Mouse (Mus musculus): ENCODE measurements around the gene Ttc21a.

Gene Ttc21a

DNA sequence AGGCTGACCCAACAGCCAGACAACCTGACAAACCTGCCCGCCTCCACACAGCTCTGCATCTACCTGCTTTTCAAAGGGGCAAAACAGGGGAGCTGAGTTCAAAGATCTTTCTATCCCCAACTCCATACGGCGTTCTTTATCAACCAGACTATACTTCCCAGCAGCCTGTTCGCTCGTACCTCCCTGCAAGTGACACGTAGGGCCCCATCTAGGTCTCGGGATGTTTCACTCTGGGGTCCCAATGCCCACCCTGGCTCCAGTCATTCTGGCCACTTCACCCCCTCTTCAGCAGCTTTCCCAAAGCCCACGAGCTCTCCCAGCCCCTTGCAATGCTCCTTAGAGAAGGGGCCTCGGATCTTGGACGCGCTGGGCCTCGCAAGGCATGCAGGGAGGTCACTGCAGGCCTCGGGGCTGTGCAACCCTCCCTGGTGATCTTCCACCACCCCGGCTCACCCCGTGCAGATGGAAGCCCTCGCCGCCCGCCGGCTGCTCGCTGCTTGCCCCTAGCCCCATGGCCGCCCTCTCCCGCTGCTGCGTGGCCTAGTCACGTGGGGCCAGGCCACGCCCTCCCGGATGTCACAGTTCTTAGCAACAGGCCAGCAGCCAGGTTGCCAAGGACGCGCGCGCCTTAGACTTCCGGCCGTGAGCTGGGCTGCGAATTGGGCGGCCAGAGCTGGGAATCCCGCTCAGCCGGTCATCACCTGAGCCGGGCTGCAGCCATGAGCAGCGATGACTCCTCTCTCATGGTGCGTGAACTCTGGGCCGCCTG is at the start of gene Ttc21a, which contains the start of gene Gorasp1:
Gene Ttc21a (plus strand): TSS at position 602 of the 769 bp plus-strand sequence.
Gene Gorasp1 (minus strand): TSS at position 561 of the 769 bp plus-strand sequence.
- peak; percentile 87 to 92 for DNase-seq (ENCODE audit: low spot score in 2 of 2)

DNA sequence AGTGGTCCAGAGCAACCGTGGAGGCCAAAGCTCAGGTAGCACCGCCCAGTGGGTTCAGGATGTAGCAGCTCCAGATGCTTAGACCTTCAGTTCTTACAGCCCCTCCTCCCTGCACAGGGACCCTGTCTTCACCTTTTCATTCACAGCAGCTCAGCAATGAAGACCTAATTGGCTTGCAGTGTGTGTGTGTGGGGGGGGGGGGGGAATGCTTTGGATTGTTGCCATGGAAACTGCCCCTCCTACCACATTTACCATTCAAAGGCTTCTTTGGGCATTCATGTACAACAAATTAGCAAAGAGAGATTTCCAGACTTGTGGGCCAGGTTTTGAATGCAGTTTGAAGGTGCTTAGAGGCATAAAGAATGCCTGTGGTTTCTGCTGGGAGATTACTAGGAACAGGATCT is 48.6 kb upstream of the Ttc21a start:
- no peak for DNase-seq (ENCODE audit: low spot score in 2 of 2)

DNA sequence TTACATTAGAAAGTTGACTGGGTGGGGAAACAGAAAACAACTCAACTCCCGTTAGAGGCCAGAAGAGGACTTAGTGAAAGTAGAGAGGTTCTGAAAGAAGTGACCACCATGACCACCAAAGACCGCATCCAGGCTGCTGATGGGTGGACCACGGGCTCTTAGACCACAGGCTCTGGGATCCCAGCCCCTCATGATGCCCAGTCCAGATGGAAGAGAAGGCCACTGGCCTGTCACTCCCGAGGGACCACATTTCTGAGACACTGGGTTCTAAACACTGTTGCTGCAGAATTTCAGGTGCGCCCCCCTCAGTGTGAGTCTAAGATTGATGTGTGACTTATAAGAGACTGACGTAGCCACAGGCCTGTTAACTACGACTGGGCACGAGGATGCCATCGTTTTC is 48.0 kb upstream of the Ttc21a start:
- DNase-seq (ENCODE audit: low spot score in 2 of 2) = no peak

DNA sequence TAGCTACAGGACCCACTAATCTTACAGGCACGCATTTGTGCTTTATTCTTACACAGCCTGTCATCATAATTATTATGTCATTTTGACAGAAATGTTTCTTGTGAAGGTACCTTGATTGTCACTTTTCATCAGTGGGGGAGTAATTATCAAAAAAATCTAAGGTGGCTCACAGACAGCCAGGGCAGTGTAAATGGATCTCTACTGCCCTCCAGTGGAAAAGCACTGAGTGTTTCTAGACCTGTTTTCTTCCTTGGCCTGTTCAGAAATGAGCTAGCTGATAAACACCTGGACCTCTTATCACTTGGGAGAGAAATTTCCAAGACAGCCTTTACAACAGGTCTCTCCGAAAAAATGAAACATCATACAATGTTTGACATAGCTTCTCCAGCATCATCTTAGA is 46.7 kb upstream of the Ttc21a start:
- DNase-seq (ENCODE audit: low spot score in 2 of 2) = no peak

DNA sequence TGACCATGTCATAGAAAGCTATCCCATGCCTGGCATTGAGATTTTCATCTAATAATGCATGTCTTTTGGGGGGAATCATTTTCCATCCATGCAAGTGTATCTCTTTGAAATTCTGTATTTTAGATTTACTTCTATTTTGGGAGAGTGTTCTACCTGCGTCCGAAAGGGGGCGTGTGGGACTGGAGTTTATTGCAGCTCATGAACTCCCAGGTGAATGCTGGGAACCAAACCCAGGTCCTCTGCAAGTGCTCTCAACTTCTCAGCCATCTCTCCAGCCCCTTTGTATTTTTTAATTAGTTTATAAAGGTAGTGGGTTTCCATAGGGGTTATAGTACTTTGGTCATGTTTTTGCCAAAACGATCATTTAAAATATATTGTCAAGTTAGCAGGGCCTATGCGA is 43.5 kb upstream of the Ttc21a start:
- no peak for DNase-seq (ENCODE audit: low spot score in 2 of 2)

DNA sequence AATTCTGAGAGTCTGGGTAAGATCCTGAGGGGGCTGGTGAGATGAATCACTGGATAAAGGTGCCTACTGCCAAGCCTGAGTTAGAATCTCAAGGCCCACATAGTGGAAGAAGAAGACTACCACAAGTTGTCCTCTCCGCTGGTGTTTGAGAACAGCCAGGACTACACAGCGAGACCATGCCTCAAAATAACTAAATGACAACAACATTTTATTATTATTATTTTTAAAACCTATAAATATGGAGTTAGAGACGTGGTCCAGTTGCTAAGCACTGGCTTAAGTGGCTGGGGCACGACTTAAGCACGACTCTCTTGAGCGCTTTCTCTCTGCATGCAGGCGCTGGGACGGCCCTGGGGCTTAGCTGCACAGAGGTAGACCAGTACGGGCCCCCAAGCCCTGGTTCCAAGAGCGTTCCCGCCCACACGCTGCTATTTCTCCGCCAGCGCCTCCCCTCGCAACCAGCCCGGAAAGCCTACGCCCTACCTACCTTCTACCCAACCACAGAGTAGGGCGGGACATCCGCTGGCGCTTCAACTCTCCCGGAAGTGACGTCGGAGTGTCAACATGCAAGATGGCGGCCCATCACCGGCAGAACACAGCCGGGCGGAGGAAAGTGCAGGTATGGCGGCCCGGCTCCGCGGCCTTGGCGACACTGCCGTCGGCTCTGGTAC is 42.9 kb upstream of the Ttc21a start, which contains the start of gene Wdr48:
Gene Wdr48 (plus strand): TSS at position 540 of the 671 bp plus-strand sequence.
- peak; percentile 95 to 96 for DNase-seq (ENCODE audit: low spot score in 2 of 2)

DNA sequence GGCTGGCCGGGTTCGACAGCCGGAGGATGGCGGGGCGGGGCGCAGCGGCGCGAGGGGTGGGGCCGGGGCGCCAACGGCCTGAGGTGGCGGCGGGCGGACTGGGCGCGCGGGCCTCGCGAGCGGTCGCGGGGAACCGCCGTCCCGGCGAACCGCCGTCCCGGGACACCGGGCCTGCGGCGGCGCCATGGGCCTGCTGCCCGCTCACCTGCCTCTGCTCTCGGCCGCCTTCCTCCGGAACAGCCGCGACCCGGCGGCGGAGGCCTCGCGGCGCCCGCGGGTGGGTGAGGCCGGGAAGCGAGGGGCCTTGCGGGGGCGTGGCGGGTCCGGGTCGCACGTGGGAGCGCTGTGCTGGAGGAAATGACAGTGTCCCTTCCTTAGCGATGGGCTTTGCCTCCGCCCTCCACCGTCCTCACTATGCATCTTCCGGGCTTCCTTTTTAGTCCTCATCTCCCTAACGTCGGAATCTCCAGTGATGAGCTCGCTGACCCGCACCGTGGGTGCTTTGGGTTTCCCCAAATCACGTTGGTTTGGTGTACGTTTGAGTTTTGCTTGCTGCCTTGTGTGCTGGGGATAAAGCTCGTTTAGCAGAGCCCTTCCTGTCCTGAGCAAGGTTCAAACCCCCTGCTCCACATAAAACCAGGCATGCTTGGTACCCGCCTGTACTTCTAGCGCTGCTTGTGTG is 42.2 kb upstream of the Ttc21a start:
- DNase-seq (ENCODE audit: low spot score in 2 of 2) = peak; percentile 51 to 77

DNA sequence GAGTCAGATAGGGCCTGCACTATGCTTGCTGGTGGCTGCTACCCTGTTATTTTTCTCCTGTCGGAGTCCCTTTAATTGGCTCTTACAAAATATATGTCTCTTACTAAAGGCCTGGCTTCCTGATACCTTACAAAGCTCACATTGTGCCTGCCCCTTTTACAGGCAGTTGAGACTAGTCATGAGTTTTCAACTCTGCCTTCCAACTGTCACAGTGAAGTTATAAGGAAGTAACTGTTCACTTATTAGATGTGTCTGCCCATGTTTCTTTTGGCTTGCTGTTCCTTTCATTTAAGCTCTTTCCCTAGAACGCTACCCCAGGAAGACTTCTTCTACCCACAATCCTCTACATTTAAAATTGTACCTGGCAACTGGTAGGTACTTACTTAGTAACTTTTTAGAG is 38.0 kb upstream of the Ttc21a start:
- no peak for DNase-seq (ENCODE audit: low spot score in 2 of 2)

DNA sequence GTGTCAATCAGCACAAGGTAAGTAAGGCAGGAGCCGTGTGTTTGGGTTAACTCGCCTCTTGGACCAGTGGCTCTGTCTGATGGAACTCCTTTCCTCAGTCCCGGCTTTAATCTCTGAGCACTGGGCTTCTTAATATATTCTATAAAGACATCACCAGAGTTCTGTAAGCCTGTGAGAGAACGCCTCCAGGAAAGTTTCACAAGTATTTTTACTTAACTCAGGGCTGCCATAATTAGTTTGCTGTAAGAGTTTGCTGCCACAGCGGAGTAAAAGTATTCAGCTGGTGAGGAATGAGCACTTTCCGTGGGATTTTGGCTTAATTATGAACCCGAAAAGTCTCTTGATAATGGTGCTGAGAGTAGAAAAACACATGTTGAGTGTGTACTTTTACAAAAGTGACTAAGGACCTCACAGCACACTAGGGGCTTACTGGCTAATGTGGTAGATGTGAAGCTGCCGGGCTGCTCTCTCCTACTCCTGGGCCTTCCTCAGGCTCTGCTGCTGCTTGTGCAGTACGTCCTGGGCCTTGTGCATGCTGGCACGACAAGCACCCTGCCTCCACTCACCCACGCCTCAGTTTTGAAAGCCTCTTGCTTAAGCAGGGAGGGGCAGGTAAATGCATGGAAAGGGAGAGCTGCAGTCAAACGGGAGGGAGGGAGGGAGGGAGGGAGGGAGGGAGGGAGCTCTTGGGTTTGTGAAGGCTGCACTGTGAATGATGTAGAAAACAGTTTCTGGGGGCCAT is 34.8 kb upstream of the Ttc21a start:
- no peak for DNase-seq (ENCODE audit: low spot score in 2 of 2)

DNA sequence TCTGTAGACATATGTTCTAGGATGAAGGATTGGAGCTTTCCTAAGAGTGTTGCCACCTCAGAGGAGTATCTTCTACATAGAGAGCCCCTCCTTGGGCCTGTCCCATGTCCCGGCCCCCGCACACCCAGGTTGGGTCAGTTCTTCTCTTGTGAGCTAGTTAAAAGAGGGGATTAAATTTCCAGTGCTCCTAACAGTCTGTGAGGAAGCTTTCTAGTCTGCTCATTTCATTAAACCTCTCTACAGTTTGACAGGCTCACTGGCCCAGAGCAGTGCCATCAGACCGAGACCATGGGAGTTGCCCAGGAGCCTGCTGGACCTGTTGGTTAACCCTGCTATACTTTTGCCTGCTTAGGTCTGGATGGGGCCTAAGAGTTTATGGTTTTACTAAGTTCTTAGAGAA is 28.7 kb upstream of the Ttc21a start:
- DNase-seq (ENCODE audit: low spot score in 2 of 2) = no peak

DNA sequence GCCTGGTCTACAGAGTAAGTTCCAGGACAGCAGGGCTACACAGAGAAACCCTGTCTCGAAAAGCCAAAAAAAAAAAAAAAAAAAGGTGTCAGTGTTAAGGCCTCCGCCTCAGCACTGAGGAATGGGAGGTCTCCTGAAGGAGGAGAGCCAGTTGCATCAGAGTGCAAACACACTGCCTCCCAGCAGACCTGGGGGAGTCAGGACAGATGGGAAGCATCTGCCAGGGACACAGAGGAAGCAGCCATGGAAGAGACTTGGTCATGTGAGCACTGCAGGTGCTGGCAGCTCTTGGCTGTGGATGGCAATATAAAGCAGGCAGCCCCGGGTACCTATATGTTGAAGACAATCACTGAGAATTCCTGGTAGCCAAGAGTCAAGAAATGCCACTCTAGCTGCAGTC is 27.5 kb upstream of the Ttc21a start:
- DNase-seq (ENCODE audit: low spot score in 2 of 2) = no peak

DNA sequence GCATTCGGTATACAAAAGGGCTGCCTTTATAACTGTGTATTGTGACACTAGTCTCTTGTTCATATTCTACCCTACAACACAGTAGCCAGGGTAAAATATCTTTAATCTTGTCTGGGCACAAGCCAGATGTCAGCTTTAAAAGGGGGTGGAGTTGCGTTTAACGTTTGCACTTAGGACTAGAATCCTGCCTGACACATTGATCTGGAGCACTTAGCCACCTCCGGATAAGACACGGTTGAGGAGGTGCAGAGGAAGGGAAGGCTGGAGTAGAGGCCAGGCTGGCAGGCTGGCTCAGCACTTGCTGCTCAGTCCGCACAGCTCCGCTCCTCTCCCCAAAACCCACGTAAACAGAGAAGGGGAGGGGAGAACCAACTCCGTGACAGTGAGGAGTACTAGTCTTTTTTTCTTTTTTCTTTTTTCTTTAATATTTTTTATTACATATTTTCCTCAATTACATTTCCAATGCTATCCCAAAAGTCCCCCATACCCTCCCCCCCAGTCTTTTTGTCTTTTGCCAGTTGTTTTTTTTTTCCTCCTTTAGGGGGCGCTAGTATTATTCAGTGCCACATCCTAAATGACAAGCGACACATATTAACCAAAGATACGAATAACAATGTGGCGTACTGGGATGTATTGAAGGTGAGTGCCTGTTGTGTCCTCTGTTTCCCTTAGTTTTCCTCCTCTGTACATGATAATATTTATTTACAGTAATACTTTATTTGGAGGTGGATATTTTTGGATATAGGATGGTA is 24.1 kb upstream of the Ttc21a start:
- no peak for DNase-seq (ENCODE audit: low spot score in 2 of 2)

DNA sequence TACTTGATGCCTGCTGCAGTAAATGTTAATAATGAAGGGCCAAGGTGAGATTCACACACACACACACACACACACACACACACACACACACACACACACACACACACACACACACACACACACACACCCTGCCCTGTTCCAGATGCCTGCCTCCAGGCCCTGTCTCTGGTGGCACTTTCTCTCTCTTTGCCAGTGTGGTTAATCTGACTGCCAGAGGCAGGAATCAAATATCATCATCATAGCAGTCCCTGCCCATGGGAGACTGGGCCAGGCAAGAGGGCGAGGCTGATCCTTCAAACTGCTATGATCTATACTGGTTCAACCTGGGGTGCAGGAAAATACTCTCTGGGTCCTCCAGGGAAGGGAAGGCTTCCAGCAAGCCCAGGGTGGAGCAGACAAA is 17.5 kb upstream of the Ttc21a start:
- no peak for DNase-seq (ENCODE audit: low spot score in 2 of 2)

DNA sequence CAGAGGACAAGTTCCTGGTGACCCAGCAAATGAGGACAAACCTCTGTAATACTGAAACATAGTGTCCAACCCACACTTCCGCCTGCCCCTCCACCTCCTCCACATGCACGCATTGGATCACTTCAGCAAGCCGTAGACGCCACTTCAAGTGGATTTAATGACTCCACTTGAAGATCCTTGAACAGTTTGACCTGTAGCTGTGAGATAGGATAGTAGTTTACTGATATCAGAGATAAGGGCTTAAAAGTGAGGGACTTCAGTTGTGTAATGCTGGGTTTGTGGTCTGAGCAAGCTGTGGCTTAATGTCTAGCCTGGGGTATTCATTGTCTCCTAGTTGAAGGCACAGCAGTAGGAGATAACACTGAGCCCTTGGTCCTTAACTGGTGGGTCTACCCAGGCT is 13.9 kb upstream of the Ttc21a start:
- DNase-seq (ENCODE audit: low spot score in 2 of 2) = no peak

DNA sequence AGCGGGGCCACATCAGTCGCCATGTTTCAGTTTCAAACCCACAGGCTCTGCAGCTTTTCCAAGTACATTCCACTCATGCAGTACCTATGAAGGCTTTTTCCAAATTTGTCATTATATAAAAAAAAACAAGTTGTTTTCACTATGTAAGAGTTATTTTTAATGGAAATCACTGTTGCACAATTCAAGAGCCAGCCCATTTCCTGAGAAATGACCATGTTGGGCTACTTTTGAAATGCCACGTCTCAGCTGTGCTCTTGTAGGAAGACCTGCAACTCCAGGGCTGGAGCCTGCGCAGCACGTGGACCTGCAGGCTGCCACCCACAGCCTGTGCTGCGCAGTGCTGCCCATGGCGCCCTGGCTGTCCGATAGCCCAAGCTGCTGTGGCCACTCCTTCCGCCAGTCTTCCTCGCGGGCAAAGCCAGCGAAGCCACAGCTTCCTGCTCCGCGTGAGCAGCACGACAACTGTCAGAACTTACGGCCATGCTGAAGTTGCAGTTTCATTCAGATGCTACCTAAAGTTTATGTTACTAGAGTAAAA is 12.2 kb upstream of the Ttc21a start:
- no peak for DNase-seq (ENCODE audit: low spot score in 2 of 2)

DNA sequence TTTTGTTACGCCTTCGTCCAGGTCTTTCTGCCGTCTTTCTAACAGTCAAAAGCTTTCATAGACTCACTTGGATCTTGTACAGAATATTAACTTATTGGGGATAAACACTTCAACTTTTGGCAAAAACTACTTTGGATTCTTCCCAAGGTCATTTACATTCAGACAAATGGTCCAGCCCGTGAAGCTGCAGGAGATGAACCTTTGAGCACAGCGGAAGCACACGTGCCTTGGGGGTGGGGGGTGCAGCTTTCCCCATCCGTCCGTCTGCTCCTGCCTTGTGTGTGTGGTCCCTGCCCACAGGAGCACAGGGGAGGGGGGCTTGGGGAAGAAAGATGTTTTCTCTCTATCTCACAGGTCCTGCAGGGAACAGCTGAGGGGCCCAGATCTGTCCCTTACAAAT is 11.7 kb upstream of the Ttc21a start:
- DNase-seq (ENCODE audit: low spot score in 2 of 2) = no peak

DNA sequence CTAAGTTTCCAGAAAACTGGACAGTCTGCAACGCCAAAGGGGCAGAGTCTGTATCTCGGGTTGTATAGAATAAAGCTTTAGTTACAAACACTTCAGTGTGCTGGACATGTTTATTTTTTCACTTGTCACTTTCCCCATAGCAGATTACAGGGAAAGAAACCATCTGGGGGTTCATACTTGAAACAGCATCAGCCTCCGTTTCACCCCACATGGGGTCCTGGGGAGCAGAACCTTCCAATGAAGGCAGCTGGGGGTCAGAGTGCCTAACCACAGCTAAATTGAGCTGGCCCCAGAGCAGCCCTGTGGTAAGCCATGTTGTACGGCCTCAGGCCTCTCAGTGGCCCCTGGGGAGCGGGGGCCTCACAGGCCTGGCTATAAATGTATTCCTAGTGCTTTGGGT is 10.9 kb upstream of the Ttc21a start:
- no peak for DNase-seq (ENCODE audit: low spot score in 2 of 2)

DNA sequence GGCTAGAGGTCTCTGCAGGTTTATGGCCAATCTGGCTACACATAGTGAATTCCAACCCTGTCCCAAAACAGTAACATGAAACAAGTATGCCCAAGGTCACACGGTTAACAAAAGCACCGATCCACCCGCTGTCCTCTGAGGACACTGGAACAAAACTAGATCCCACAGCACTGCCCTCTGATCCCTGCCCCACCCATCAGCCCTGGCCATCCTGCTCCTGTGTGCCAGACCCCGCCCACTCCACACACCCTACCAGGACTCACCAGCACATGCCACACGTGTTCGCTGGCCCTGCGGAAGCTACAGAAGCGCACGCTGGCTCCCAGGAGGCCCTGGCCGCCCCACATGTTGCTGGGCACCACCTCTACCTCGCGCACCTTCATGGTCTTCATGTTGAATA is 5.0 kb upstream of the Ttc21a start:
- no peak for DNase-seq (ENCODE audit: low spot score in 2 of 2)

DNA sequence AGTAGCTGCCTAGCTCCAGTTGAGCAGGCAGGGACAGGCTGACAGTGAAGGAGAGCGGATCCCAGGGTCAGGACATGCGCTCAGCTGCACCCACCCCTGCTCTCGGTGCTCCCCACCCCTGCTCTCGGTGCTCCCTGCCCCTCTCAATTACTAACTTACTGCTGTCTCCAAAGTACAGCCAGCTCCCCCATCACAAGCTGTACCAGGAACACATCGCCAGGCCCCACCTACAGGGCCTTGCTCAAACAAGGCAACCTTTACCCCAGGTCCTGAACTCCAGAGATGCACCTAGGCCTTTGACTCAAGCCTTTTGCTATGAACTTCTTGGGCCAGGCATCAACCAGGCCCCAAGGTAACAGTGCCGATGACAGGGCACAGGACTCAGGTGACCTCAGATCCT is 3.7 kb upstream of the Ttc21a start:
- no peak for DNase-seq (ENCODE audit: low spot score in 2 of 2)

DNA sequence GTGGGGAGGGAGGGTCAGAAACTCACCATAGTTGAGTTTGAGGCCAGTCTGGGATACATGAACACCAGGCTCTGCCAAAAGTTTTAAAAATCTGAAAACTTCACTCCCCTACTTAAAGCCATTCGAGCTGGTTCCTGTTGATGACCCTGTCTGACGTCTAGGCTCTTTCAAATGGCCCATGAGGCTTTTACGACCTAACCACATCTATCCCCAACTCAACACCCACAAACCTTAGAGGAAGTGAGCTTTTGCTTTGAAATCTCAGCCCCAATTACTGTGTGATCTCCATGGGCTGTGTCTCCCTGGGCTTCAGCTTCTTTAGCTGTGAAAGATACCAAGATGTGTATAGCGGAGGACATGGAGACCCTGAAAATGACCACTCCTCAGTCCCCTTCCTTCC is 1.1 kb downstream of the Ttc21a start:
- DNase-seq (ENCODE audit: low spot score in 2 of 2) = no peak

DNA sequence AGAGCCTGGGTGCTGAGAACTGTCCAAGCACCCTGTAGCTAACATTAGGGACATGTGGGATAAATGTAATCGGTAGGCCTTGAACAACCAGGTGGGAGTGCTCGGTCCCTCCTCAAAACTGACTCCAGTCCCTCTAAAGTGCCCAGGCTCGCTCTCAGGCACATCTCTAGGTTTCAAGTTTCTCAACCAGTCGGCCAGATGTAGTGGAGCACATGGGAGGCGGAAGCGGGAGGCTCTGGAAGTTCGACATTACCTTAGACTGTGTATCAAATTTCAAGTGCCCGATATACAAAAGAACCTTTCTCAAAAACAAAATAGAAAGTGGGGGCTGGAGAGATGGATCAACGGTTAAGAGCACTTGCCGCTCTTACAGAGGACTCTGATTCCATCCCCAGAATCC is 2.2 kb downstream of the Ttc21a start:
- DNase-seq (ENCODE audit: low spot score in 2 of 2) = no peak
